Mouse (Mus musculus) neutrophil, adult 83 days (primary cell): ENCODE measurements around the gene Cxcr3. TPM values are rescaled to one million over a fixed set of nuclear protein-coding genes. Genes with fewer than 3 reads are reported as not detected.

Source experiments
- total RNA-seq, 2 experiments: library from RNA; stranded (reverse); gene quantifications; one replicate each; pipeline ENCODE4 v1.2.4; 2023

Cxcr3 gene
- 1 to 10 TPM in 1 of 2 experiments, under 1 TPM in 1; 0.53 to 1.3 TPM for total RNA-seq

GRCm38 (mm10) chrX:101733828-101734319, at the start of gene Cxcr3:
TSS of gene Cxcr3 (minus strand) at chrX:101734269.

Other genes starting within 250 kb of the Cxcr3 start
- 10 to 100 TPM; 24.2 to 29.4 TPM for gene Taf1, start 201.5 kb downstream of the Cxcr3 start, total RNA-seq
- gene Ogt, start 94.2 kb downstream of the Cxcr3 start, total RNA-seq = 100 to 1,000 TPM; 211 to 233 TPM
- gene Gm4779, start 60.2 kb upstream of the Cxcr3 start, total RNA-seq = not detected
- not detected for gene 8030474K03Rik, start 60.4 kb upstream of the Cxcr3 start, total RNA-seq
- gene Nhsl2, start 115.1 kb upstream of the Cxcr3 start, total RNA-seq = 100 to 1,000 TPM; 131 to 132 TPM